Mouse (Mus musculus) heart, embryonic 12.5 days (tissue): ENCODE results near the gene Hoxd1. TPM values are rescaled to one million over a fixed set of nuclear protein-coding genes. Genes with fewer than 3 reads are reported as not detected.

Experiments
- ATAC-seq: fragments of 200-750 bp; cut with Nextera tagmentation; 2 replicates; pipeline ENCODE4 v1.8.0; 2017; ENCODE audit warnings: moderate TSS enrichment, moderate library complexity; ENCODE audit not compliant: insufficient number of reproducible peaks, low FRiP score
- H3K27ac ChIP-seq: fragments of 300-500 bp; sonication (generic); 2 replicates; pipeline ENCODE4 v1.5.1; 2016; ENCODE audit warnings: mild to moderate bottlenecking, moderate library complexity; ENCODE audit not compliant: poor library complexity, severe bottlenecking
- H3K27me3 ChIP-seq: fragments of 300-500 bp; sonication (generic); replicated peaks from 2 replicates; pipeline ENCODE4 v1.6.1; 2016; ENCODE audit warnings: mild to moderate bottlenecking, moderate library complexity
- H3K36me3 ChIP-seq: fragments of 300-500 bp; sonication (generic); 2 replicates; pipeline ENCODE4 v1.6.1; 2016; ENCODE audit warnings: mild to moderate bottlenecking, moderate library complexity
- H3K4me1 ChIP-seq: fragments of 300-500 bp; sonication (generic); replicated peaks from 2 replicates; pipeline ENCODE4 v1.6.1; 2016; ENCODE audit warnings: mild to moderate bottlenecking
- H3K4me2 ChIP-seq: fragments of 300-500 bp; sonication (generic); 2 replicates; pipeline ENCODE4 v1.6.1; 2016; ENCODE audit warnings: mild to moderate bottlenecking, moderate library complexity
- H3K4me3 ChIP-seq: fragments of 300-500 bp; sonication (generic); 2 replicates; pipeline ENCODE4 v1.5.1; 2016; ENCODE audit warnings: mild to moderate bottlenecking
- H3K9ac ChIP-seq: fragments of 300-500 bp; sonication (generic); 2 replicates; pipeline ENCODE4 v1.6.1; 2016; ENCODE audit warnings: mild to moderate bottlenecking, moderate library complexity
- H3K9me3 ChIP-seq: fragments of 300-500 bp; sonication (generic); replicated peaks from 2 replicates; pipeline ENCODE4 v1.6.1; 2016; ENCODE audit warnings: mild to moderate bottlenecking, moderate library complexity
- WGBS: fragments of 180-500 bp; shearing (Covaris S2); methylation state at CpG from one replicate; pipeline ENCODE4 v1.1.7; 2016; 5-methylcytosine and 5-hydroxymethylcytosine counted together
- microRNA counts: library from miRNA; unstranded; fragments of <30 nt; microRNA quantifications from one replicate; lab custom pipeline; 2017
- microRNA-seq: library from miRNA; unstranded; fragments of <30 nt; microRNA quantifications from one replicate; pipeline ENCODE4, GENCODE M21; 2017
- polyA plus RNA-seq: library from polyadenylated mRNA; unstranded; fragments of >200 nt; fragmentation: Nextera tagmentation; extraction: Ambion mirVana; gene quantifications from 2 replicates; pipeline ENCODE4 v1.2.1, GENCODE M21; 2016

Gene Hoxd1
- polyA plus RNA-seq, 1 experiment from 2014 or later: not detected

- Histone ChIP-seq H3K27me3 (peaks cover 7% of the 10 kb centered on the region), H3K27ac (no peak overlapping the region), H3K36me3 (no peaks in the 10 kb centered on the region), H3K4me3 (no peak overlapping the region), H3K4me2 (no peak overlapping the region), H3K4me1 (no peaks in the 10 kb centered on the region), H3K9me3 (no peaks in the 10 kb centered on the region), H3K9ac (no peak overlapping the region)
- WGBS: 69% methylated on average over 5 of the region's 5 CpGs
- no peak for ATAC-seq
These were observed 45.7 kb downstream of the Hoxd1 start for GRCm38 (mm10) chr2:74808431-74808830.

MicroRNAs encoded within 50 kb of the gene (microRNA counts, 519-probe panel; counts per million panel counts)
- microRNA mmu-miR-10b (lab: Ali Mortazavi, UCI): not detected

Small RNA genes lying within 50 kb of the gene (microRNA-seq; reads per million reads assigned to microRNA genes)
- 364 reads per million, percentile 69 among the genes with 10 or more reads in this experiment for gene Mir10b

Other genes with a start within 250 kb of the Hoxd1 start
- 28.0 and 30.6 TPM in 2 replicates for gene Lnpk, start 183.5 kb upstream of the Hoxd1 start, polyA plus RNA-seq
- gene Evx2, start 103.4 kb upstream of the Hoxd1 start, polyA plus RNA-seq: not detected in 2 replicates
- 0.09 and 0.12 TPM in 2 replicates for gene Hoxd13, start 94.7 kb upstream of the Hoxd1 start, polyA plus RNA-seq
- 0.14 and 0.15 TPM in 2 replicates for gene Hoxd12, start 88.0 kb upstream of the Hoxd1 start, polyA plus RNA-seq
- gene Hoxd11, start 83.4 kb upstream of the Hoxd1 start, polyA plus RNA-seq: not detected in 2 replicates
- 0.10 TPM in 1 of 2 replicates, not detected in the other for gene Hoxd10, start 71.1 kb upstream of the Hoxd1 start, polyA plus RNA-seq
- gene Hoxd9, start 65.3 kb upstream of the Hoxd1 start, polyA plus RNA-seq: 0.08 TPM in 1 of 2 replicates, not detected in the other
- 0.10 and 0.37 TPM in 2 replicates for gene Hoxd8, start 58.4 kb upstream of the Hoxd1 start, polyA plus RNA-seq
- gene Hoxd3, start 51.1 kb upstream of the Hoxd1 start, polyA plus RNA-seq: 2.5 and 3.1 TPM in 2 replicates
- 0.19 TPM in 1 of 2 replicates, not detected in the other for gene Hoxd4, start 51.1 kb upstream of the Hoxd1 start, polyA plus RNA-seq
- 0.08 TPM in 1 of 2 replicates, not detected in the other for gene Gm28230, start 36.3 kb upstream of the Hoxd1 start, polyA plus RNA-seq
- gene Mtx2, start 62.8 kb downstream of the Hoxd1 start, polyA plus RNA-seq: 154 and 168 TPM in 2 replicates